Comparison of ENCODE assay signal across 8 mouse cellular contexts in the genomic region with DNA sequence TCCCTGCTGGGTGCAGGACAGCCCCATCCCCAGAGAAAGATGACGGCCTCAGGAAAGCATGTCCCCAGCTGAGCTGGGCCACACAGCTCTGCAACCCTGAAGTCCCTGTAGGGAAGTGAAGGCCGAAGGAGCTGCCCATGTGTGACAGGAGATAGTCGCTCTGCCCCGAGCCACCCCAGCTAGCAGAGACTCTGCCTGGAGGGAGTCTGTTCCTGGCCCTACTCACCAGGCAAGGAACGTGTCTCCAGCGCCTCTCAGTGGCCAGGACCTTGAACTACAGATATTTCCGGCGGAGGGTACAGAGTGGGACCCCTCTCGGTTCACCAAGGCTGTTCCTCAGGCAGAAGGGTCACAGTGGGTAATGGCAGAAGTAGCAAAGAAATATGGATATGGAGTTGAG. TPM values are rescaled to one million over a fixed set of nuclear protein-coding genes. Genes with fewer than 3 reads are reported as not detected.
DNase-seq lines count a peak whose midpoint lies in the region; ATAC-seq and TF ChIP-seq lines count a peak whose summit lies in the region.
"Had no signal": no experiment of that assay in that cellular context is flagged by ENCODE, and none has a peak within 500 bp of the region (broad histone marks: within the 10 kb centered on the region; RNA-seq: fewer than 3 reads in every experiment).

No protein-coding gene starts in this region.

- H3K4me2 ChIP-seq in heart, embryonic 12.5 days, result no peak overlapping the region
- no peak overlapping the region for H3K4me2 ChIP-seq in lung, postnatal 0 days (replicated peaks; ENCODE audit: low read depth, low read length)
- H3K4me2 ChIP-seq: limb, embryonic 13.5 days had no signal

- peak; percentile 98 for TF ChIP-seq CTCF in lung, postnatal 0 days (IDR thresholded peaks at IDR 0.05)

- no peak overlapping the region for H3K9ac ChIP-seq in heart, embryonic 12.5 days
- H3K9ac ChIP-seq in lung, postnatal 0 days (replicated peaks; ENCODE audit: low read depth), result no peak overlapping the region
- H3K9ac ChIP-seq: limb, embryonic 13.5 days had no signal

- H3K36me3 ChIP-seq in heart, embryonic 12.5 days, result no peaks in the 10 kb centered on the region
- no peaks in the 10 kb centered on the region for H3K36me3 ChIP-seq in lung, postnatal 0 days (ENCODE audit: insufficient read depth, low read length)
- H3K36me3 ChIP-seq: limb, embryonic 13.5 days had no signal

- peaks cover 24% of the 10 kb centered on the region for H3K27me3 ChIP-seq in heart, embryonic 12.5 days (replicated peaks)
- 0 out of 2 replicates have a peak, but pooled peaks cover 3% of the 10 kb centered on the region for H3K27me3 ChIP-seq in lung, postnatal 0 days (replicated peaks; ENCODE audit: insufficient read depth, low read length)

- DNase-seq in B cell, adult 2 months, result peak; percentile 82 to 83
- peak; percentile 75 for DNase-seq in ES-CJ7 (ENCODE audit: low read depth, low spot score)
- DNase-seq in cerebellum, postnatal 25 days, result peak; percentile 34 to 48
- peak; percentile 69 to 82 for DNase-seq in kidney, postnatal 36 days
- DNase-seq in lung, postnatal 0 days (ENCODE audit: low spot score), result peak; percentile 84
- DNase-seq in right cerebral cortex, postnatal 4 days, result peak; percentile 30

- no peak for TF ChIP-seq EP300 in lung, postnatal 0 days (IDR thresholded peaks at IDR 0.05)

- H3K4me3 ChIP-seq in heart, embryonic 12.5 days, result no peak overlapping the region
- no peak overlapping the region for H3K4me3 ChIP-seq in lung, postnatal 0 days (ENCODE audit: low read depth, low read length)
- H3K4me3 ChIP-seq: limb, embryonic 13.5 days had no signal

- peaks cover 53% of the 10 kb centered on the region for H3K4me1 ChIP-seq in heart, embryonic 12.5 days (replicated peaks)
- H3K4me1 ChIP-seq in lung, postnatal 0 days (ENCODE audit: insufficient read depth, low read depth, low read length), result peaks cover 13% of the 10 kb centered on the region; the same call in 1 of the 2 replicates

- H3K27ac ChIP-seq in heart, embryonic 12.5 days (ENCODE audit: poor library complexity, severe bottlenecking), result no peak overlapping the region
- peak overlapping the region; percentile 33; the same call in 1 of the 2 replicates for H3K27ac ChIP-seq in lung, postnatal 0 days (ENCODE audit: low read length)
- H3K27ac ChIP-seq: limb, embryonic 13.5 days had no signal

- peak; percentile 38 for ATAC-seq in heart, embryonic 12.5 days (ENCODE audit: insufficient number of reproducible peaks, low FRiP score)
- ATAC-seq in lung, postnatal 0 days, result peak; percentile 47

- WGBS in heart, embryonic 12.5 days, result 13% methylated on average over 9 of the region's 9 CpGs
- WGBS in lung, postnatal 0 days, result 13% methylated on average over 9 of the region's 9 CpGs

- no peaks in the 10 kb centered on the region for H3K9me3 ChIP-seq in heart, embryonic 12.5 days (replicated peaks)
- H3K9me3 ChIP-seq in lung, postnatal 0 days (ENCODE audit: low read length), result no peaks in the 10 kb centered on the region
- H3K9me3 ChIP-seq: limb, embryonic 13.5 days had no signal

RNA-seq across cellular contexts. Expression of gene Ptpn1, which starts 39.9 kb away (rescaled TPM):
- polyA plus RNA-seq in heart, embryonic 12.5 days (2016; fragmentation: Nextera tagmentation; extraction: Ambion mirVana), result 59.5 and 63.3 TPM in 2 replicates
- polyA plus RNA-seq in lung, postnatal 0 days (2015; fragmentation: Nextera tagmentation; extraction: Ambion mirVana), result 81.2 and 94.5 TPM in 2 replicates

Comparison
In these comparisons a context has a peak if more than half of its experiments do, and no peak if none do; other contexts are left out.
1. DNase-seq: peak in every context shown above with its lines; median percentile 84 in lung, postnatal 0 days; 82 in B cell, adult 2 months; 76 in kidney, postnatal 36 days; 75 in ES-CJ7; 41 in cerebellum, postnatal 25 days; 30 in right cerebral cortex, postnatal 4 days.